Mouse (Mus musculus): ENCODE measurements at regions not wholly inside any gene's neighbourhood (a gene's known extent, or its start where the extent isn't known, plus 50 kb on each side); places are given as distances from the start of the nearest gene placed in this dataset.

DNA sequence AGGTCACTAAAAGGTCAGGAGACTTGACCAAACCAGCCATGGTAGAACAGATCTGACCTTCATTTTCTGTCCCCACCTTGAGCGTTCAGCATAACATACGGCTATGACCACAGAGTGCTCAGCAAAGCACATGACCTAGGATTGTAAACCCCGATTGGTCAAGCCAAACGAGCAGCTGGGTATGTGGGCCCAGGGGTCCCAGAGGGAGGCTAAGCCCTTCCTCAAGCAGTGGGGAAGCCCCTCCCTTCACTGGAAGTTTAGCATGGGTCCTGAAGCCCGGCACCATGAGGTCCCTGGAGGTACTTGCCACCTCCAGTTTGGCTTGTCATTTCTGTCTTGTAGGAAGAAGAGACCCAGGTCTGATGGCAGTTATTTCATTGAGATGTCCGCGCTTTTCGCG, 149.8 kb downstream of the Cct6b start:
- H3K9ac ChIP-seq (ENCODE audit: low read depth, poor library complexity, severe bottlenecking), result no peak overlapping the region
- H3K9me3 ChIP-seq (replicated peaks; ENCODE audit: control insufficient read depth, insufficient read depth, low read length, poor library complexity, severe bottlenecking), result no peaks in the 10 kb centered on the region
- H3K36me3 ChIP-seq (ENCODE audit: control insufficient read depth, insufficient read depth, low read length, poor library complexity, severe bottlenecking), result no peaks in the 10 kb centered on the region
- H3K27me3 ChIP-seq (ENCODE audit: control insufficient read depth, insufficient read depth, low read length, poor library complexity, severe bottlenecking), result no peaks in the 10 kb centered on the region
- TF ChIP-seq EP300 (IDR thresholded peaks at IDR 0.05; ENCODE audit: insufficient read depth, low read depth, low read length) (no peak), CTCF (IDR thresholded peaks at IDR 0.05; ENCODE audit: low read depth, low read length) (no peak), POLR2A (IDR thresholded peaks at IDR 0.05; ENCODE audit: insufficient read depth, low read length) (no peak)
- H3K27ac ChIP-seq (ENCODE audit: insufficient read depth, low read length), result no peak overlapping the region
- H3K4me1 ChIP-seq (ENCODE audit: control insufficient read depth, insufficient read depth, low read length), result no peaks in the 10 kb centered on the region
- no peak overlapping the region for H3K4me3 ChIP-seq (ENCODE audit: low read depth, low read length)

- no peak overlapping the region for H3K9ac ChIP-seq (ENCODE audit: low read depth, poor library complexity, severe bottlenecking)
- H3K4me3 ChIP-seq (ENCODE audit: low read depth, low read length), result no peak overlapping the region
- H3K27me3 ChIP-seq (ENCODE audit: control insufficient read depth, insufficient read depth, low read length, poor library complexity, severe bottlenecking), result no peaks in the 10 kb centered on the region
- H3K9me3 ChIP-seq (replicated peaks; ENCODE audit: control insufficient read depth, insufficient read depth, low read length, poor library complexity, severe bottlenecking), result no peaks in the 10 kb centered on the region
- H3K4me1 ChIP-seq (ENCODE audit: control insufficient read depth, insufficient read depth, low read length), result no peaks in the 10 kb centered on the region
- no peak overlapping the region for H3K27ac ChIP-seq (ENCODE audit: insufficient read depth, low read length)
- H3K36me3 ChIP-seq (ENCODE audit: control insufficient read depth, insufficient read depth, low read length, poor library complexity, severe bottlenecking), result no peaks in the 10 kb centered on the region
- TF ChIP-seq CTCF (IDR thresholded peaks at IDR 0.05; ENCODE audit: low read depth, low read length), result peak; percentile 85
- no peak for TF ChIP-seq EP300 (IDR thresholded peaks at IDR 0.05; ENCODE audit: insufficient read depth, low read depth, low read length)
- no peak for TF ChIP-seq POLR2A (IDR thresholded peaks at IDR 0.05; ENCODE audit: insufficient read depth, low read length)
These were observed 150.6 kb downstream of the Cct6b start for GRCm38 (mm10) chr11:82613503-82613902.

DNA sequence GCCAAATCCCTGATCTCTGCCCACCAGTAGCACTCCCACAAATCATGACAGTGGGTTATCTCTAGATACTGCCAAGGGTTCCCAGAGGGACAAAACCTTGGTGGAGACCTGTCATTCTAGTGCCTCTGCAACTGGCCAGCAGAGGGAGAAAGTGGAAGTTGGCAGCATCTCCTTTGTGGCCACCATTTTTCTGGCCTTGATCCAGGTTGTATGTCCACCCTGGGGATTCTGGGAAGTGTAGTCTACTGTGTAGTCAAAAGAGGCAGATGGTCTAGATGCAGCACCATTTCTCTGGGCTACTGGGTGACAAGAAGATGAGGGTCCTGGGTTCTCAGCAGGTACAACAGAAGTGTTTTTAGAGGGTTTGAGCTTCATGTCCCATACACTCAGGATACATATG, 152.1 kb downstream of the Cct6b start:
- H3K9me3 ChIP-seq (replicated peaks; ENCODE audit: control insufficient read depth, insufficient read depth, low read length, poor library complexity, severe bottlenecking), result no peaks in the 10 kb centered on the region

DNA sequence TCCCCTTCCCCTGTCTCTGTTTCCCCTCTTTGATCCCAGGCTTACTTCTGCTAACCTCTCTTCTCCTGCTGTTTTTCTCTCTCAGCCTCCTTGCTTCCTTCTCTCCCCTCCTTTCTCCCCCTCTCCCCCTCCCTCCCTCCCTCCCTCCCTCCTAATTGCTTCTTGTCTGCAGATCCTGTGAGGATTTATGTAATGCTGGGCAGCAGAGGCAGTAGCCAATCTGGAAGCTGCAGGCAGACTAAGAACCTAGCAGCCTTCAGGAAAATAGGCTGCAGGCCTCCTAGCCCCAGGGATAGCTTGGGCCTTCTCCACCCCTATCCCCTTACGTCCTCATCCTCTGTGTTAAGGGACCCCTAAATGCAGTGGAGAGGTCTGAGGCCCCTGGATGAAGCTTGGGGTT, 155.2 kb downstream of the Cct6b start:
- no peak overlapping the region for H3K9ac ChIP-seq (ENCODE audit: low read depth, poor library complexity, severe bottlenecking)
- H3K4me1 ChIP-seq (ENCODE audit: control insufficient read depth, insufficient read depth, low read length), result peaks cover 2% of the 10 kb centered on the region
- no peaks in the 10 kb centered on the region for H3K27me3 ChIP-seq (ENCODE audit: control insufficient read depth, insufficient read depth, low read length, poor library complexity, severe bottlenecking)
- H3K36me3 ChIP-seq (ENCODE audit: control insufficient read depth, insufficient read depth, low read length, poor library complexity, severe bottlenecking), result no peaks in the 10 kb centered on the region
- H3K4me3 ChIP-seq (ENCODE audit: low read depth, low read length), result no peak overlapping the region
- no peaks in the 10 kb centered on the region for H3K9me3 ChIP-seq (replicated peaks; ENCODE audit: control insufficient read depth, insufficient read depth, low read length, poor library complexity, severe bottlenecking)
- TF ChIP-seq CTCF (IDR thresholded peaks at IDR 0.05; ENCODE audit: low read depth, low read length) (no peak), POLR2A (IDR thresholded peaks at IDR 0.05; ENCODE audit: insufficient read depth, low read length) (no peak), EP300 (IDR thresholded peaks at IDR 0.05; ENCODE audit: insufficient read depth, low read depth, low read length) (no peak)
- no peak overlapping the region for H3K27ac ChIP-seq (ENCODE audit: insufficient read depth, low read length)

More for the DNA sequence above, 152.1 kb downstream of the Cct6b start:
- no peak overlapping the region for H3K9ac ChIP-seq (ENCODE audit: low read depth, poor library complexity, severe bottlenecking)
- no peak overlapping the region for H3K4me3 ChIP-seq (ENCODE audit: low read depth, low read length)
- H3K4me1 ChIP-seq (ENCODE audit: control insufficient read depth, insufficient read depth, low read length), result no peaks in the 10 kb centered on the region
- H3K27me3 ChIP-seq (ENCODE audit: control insufficient read depth, insufficient read depth, low read length, poor library complexity, severe bottlenecking), result no peaks in the 10 kb centered on the region
- no peaks in the 10 kb centered on the region for H3K36me3 ChIP-seq (ENCODE audit: control insufficient read depth, insufficient read depth, low read length, poor library complexity, severe bottlenecking)
- TF ChIP-seq EP300 (IDR thresholded peaks at IDR 0.05; ENCODE audit: insufficient read depth, low read depth, low read length) (no peak), POLR2A (IDR thresholded peaks at IDR 0.05; ENCODE audit: insufficient read depth, low read length) (no peak), CTCF (IDR thresholded peaks at IDR 0.05; ENCODE audit: low read depth, low read length) (no peak)
- H3K27ac ChIP-seq (ENCODE audit: insufficient read depth, low read length), result no peak overlapping the region

GRCm38 (mm10) chr11:82607661-82608060, 156.5 kb downstream of the Cct6b start:
- H3K9me3 ChIP-seq (replicated peaks; ENCODE audit: control insufficient read depth, insufficient read depth, low read length, poor library complexity, severe bottlenecking), result no peaks in the 10 kb centered on the region
- TF ChIP-seq EP300 (IDR thresholded peaks at IDR 0.05; ENCODE audit: insufficient read depth, low read depth, low read length) (no peak), POLR2A (IDR thresholded peaks at IDR 0.05; ENCODE audit: insufficient read depth, low read length) (no peak), CTCF (IDR thresholded peaks at IDR 0.05; ENCODE audit: low read depth, low read length) (no peak)

GRCm38 (mm10) chr11:82604251-82604835, 159.8 kb downstream of the Cct6b start:
- Histone ChIP-seq H3K9me3 (replicated peaks; ENCODE audit: control insufficient read depth, insufficient read depth, low read length, poor library complexity, severe bottlenecking) (no peaks in the 10 kb centered on the region), H3K4me1 (ENCODE audit: control insufficient read depth, insufficient read depth, low read length) (peaks cover 2% of the 10 kb centered on the region), H3K36me3 (ENCODE audit: control insufficient read depth, insufficient read depth, low read length, poor library complexity, severe bottlenecking) (no peaks in the 10 kb centered on the region), H3K4me3 (ENCODE audit: low read depth, low read length) (no peak overlapping the region), H3K9ac (ENCODE audit: low read depth, poor library complexity, severe bottlenecking) (no peak overlapping the region), H3K27me3 (ENCODE audit: control insufficient read depth, insufficient read depth, low read length, poor library complexity, severe bottlenecking) (no peaks in the 10 kb centered on the region), H3K27ac (ENCODE audit: insufficient read depth, low read length) (no peak overlapping the region)
- TF ChIP-seq CTCF (IDR thresholded peaks at IDR 0.05; ENCODE audit: low read depth, low read length) (no peak), POLR2A (IDR thresholded peaks at IDR 0.05; ENCODE audit: insufficient read depth, low read length) (no peak), EP300 (IDR thresholded peaks at IDR 0.05; ENCODE audit: insufficient read depth, low read depth, low read length) (no peak)

More at GRCm38 (mm10) chr11:82607661-82608060, 156.5 kb downstream of the Cct6b start:
- H3K9ac ChIP-seq (ENCODE audit: low read depth, poor library complexity, severe bottlenecking), result no peak overlapping the region
- H3K27me3 ChIP-seq (ENCODE audit: control insufficient read depth, insufficient read depth, low read length, poor library complexity, severe bottlenecking), result no peaks in the 10 kb centered on the region
- no peak overlapping the region for H3K27ac ChIP-seq (ENCODE audit: insufficient read depth, low read length)
- no peak overlapping the region for H3K4me3 ChIP-seq (ENCODE audit: low read depth, low read length)
- H3K36me3 ChIP-seq (ENCODE audit: control insufficient read depth, insufficient read depth, low read length, poor library complexity, severe bottlenecking), result no peaks in the 10 kb centered on the region
- peaks cover 2% of the 10 kb centered on the region for H3K4me1 ChIP-seq (ENCODE audit: control insufficient read depth, insufficient read depth, low read length)
